Mouse (Mus musculus): ENCODE measurements at regions not wholly inside any gene's neighbourhood (a gene's known extent, or its start where the extent isn't known, plus 50 kb on each side); places are given as distances from the start of the nearest gene placed in this dataset.

GRCm38 (mm10) chr9:12492890-12493618, 752.6 kb downstream of the Jrkl start:
- in situ Hi-C loops (cut with MboI, MseI) = no loop called here

GRCm38 (mm10) chr9:12457810-12458209, 787.8 kb downstream of the Jrkl start:
- in situ Hi-C loops (cut with MboI, MseI) = loop anchor here (10.0 kb wide), 1 partner anchor 1543 kb away; no protein-coding TSS in a partner anchor

DNA sequence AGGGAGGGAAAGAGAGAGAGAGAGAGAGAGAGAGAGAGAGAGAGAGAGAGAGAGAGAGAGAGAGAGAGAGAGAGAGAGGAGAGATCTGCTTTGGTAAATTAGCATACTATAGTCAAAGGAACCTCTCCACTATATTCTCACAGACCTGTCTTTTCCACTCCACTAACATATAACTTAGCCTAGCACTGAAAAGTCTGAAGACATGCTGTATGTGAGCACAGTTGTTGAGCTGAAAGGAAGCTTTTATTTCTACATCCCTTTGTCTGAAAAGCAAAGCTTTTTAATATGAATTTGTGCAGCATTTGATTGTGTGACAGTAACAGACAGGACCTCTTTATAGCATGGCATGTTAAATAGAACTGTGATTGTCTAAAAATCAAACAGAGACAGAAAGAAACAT, 788.9 kb downstream of the Jrkl start:
- in situ Hi-C loops (cut with MboI, MseI) = loop anchor here (10.0 kb wide), 1 partner anchor 1542 kb away; no protein-coding TSS in a partner anchor

- in situ Hi-C loops (cut with MboI, MseI) = loop anchor here (5.0 kb wide), 1 partner anchor 78 kb away; no protein-coding TSS in a partner anchor
These were observed 811.5 kb downstream of the Jrkl start for GRCm38 (mm10) chr9:12434171-12434570.

DNA sequence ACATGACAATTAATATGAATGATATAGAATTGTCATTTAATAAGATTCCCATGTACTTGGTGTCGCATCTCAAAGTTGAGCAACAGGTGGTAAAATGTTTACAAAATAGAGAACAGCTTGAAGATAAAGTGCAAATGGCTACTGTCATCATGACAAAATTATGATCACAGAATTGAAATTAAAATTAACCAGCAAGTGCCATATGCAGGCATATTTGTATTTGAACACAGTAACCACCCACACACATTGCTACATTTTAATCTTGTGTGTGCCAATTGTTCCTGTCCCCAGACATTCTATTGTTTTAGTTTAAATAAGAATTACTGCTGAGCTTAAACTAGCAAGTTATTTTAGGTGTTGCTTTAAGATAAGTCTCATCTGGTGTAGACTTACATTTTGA, 823.7 kb downstream of the Jrkl start:
- in situ Hi-C loops (cut with MboI, MseI) = no loop called here

DNA sequence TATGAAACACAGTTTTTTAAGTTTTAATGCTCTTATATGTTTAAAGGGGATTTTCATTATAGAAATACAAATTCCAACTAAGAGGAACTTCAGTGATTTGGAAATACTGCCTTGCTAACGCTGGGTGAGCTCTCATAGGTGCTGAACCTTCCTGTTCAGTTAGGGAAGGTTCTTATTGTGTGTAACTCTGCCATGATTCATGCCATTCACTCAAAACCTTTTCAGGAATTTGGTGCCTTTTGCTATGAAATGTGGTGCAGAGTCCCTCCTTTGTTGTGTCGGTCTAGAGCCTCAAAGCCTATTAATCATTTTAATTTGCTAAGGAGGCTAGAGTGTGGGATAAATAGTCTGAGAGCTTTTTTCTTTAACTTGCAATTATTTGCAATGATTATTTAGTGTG, 837.1 kb downstream of the Jrkl start:
- in situ Hi-C loops (cut with MboI, MseI) = no loop called here

DNA sequence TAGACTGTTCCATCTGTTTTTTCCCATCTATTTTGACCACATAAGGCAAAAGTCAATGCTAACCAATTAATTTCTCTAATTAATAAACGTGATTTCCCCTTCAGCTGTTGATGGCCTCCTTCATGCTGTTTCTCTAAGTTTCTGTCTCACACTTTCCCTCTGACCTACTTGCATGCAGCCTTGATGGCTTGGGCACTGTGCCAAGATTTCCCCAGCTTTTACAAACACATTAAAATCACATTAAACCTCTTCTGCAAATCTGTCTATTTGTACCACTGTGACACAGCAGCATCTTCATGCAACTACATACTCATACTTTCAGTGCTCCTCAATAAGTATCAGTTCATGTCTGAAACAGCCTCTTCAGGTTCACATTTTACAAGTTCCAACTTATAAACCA, 841.4 kb downstream of the Jrkl start:
- in situ Hi-C loops (cut with MboI, MseI) = no loop called here

GRCm38 (mm10) chr9:12395648-12396047, 850.0 kb downstream of the Jrkl start:
- in situ Hi-C loops (cut with MboI, MseI) = no loop called here

DNA sequence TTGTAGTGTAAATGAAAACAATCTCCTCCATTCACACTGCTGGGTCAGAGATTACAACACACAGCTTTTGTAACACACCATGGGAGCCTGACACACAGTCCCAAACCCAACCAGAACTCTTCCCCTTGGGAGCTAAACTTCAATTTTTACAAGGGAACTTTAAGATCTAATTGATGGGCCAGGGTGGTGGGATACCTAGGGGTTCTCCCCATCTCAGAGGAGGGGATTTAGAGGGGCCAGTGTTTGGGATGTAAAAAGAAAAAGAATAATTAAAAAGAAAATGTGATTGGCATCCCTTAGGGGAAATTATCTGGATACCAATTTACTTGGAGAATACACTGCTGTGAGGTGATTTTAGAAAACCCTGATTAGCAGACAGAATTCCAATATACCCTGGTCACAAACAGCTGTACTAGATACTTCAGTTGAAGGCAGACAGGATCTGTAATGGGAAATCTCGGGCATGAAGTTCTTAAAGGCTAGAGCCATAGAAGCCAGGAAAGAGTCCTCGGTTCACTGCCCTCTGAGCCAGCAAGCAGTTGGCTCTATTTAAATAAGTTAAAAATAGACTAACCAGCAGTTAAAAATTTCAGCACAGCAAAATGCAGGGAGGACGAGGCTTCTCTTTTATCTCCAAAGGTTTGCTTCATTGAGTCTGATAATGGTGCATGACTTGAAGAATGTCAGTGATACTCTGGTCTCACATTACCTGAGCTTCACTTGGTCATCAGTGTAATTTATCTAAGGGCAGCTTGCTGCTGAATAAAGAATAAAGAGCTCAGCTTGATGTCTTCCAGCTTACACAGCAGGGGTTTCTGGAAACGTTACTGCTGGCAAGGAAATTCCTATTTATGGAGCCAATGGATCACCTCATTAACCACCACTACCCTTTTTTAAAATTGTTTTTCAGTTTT, 864.6 kb downstream of the Jrkl start:
- in situ Hi-C loops (cut with MboI, MseI) = no loop called here

DNA sequence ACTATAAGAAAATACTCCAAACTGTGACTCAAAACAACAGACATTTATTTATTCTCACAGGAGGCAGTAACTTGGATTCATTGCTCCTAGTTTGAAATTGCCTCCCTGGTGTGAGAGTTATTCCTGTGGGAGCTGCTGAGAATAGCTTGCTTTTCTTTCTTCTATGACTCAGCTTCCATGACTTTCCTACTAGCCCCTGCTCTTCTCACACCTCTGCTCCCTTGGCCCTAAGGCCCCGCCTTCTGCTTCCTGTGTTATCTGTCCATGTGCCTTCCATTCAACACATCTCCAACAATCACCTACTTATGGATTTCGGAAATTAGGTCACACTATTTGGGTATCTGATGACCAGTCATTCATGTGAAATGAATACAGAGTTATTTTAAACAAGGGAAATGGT, 865.6 kb downstream of the Jrkl start:
- in situ Hi-C loops (cut with MboI, MseI) = no loop called here

- in situ Hi-C loops (cut with MboI, MseI) = no loop called here
These were observed 901.3 kb downstream of the Jrkl start for GRCm38 (mm10) chr9:12344296-12344695.

DNA sequence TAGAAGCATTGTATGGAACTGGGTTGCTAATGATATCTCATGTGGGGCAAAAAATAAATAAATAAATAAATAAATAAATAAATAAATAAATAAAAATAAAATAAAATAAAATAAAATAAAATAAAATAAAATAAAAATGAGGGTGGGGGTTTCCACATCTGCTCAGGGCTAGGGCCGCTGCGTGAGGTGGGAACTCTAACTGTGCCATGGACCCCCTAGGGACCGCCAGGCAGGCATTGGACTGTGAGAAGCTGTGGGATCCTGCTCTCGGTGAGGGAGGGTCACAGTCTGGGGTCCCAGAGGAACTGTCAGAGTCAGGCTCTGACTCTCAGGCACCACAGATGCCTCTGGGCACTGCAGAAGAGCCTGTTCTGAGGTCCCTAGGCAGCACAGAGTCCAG, 904.2 kb downstream of the Jrkl start:
- in situ Hi-C loops (cut with MboI, MseI) = no loop called here

DNA sequence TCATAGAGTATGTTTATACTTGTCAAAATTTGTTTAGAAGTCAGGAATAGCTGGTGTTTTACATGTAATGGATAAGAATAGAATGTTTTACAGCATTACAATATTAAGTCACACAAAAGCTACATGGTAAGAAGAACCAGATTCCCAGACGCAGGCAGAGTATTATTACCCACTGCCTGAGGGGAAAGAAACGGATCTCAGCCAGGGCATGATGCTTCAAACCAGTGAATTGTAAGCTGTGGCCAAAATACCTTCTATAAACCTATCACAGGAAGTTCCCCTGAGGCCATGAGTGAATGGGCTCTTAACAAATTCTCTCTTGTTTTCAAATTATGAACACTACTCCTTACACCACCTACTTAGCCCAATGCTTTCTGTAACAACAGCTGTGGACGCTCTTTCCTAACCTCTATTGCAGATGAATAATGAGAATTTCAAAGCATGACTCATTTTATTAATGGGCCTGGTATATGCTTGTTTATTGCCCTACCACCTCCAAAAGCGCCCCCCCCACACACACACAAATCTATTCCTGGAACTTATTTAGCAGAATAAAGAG, 932.0 kb downstream of the Jrkl start:
- in situ Hi-C loops (cut with MboI, MseI) = no loop called here

DNA sequence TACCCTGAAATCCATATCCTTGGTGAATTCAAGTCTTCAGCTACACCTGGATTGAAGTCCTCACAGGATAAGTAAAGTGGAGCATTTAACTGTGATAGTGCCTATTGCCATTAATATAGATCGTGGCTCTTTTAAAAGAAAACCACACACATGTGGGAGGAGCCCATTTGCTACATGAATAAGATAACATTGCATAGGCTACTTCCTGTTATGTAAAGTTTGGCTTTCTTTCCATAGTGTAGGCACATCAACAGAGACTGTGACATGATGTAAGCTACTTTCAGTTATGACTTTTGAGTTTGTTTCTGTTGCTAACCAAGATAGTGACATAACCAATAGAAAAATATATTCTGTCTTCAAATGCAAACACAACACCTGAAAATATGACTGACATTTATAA, 932.6 kb downstream of the Jrkl start:
- in situ Hi-C loops (cut with MboI, MseI) = no loop called here
